Mouse (Mus musculus) kidney, embryonic 15.5 days (tissue): Measurements from ENCODE around the gene Rasal2. TPM values are rescaled to one million over a fixed set of nuclear protein-coding genes. Genes with fewer than 3 reads are reported as not detected.

ENCODE experiments used
- ATAC-seq: fragments of 200-750 bp; cut with Nextera tagmentation; replicated peaks from 2 replicates; pipeline ENCODE4 v1.8.0; 2017; ENCODE audit warnings: moderate TSS enrichment; ENCODE audit not compliant: low FRiP score
- H3K27ac ChIP-seq: fragments of 300-500 bp; sonication (generic); 2 replicates; pipeline ENCODE4 v1.5.1; 2015; ENCODE audit warnings: mild to moderate bottlenecking, inconsistent platforms
- H3K27me3 ChIP-seq: fragments of 300-500 bp; sonication (generic); 2 replicates; pipeline ENCODE4 v1.6.1; 2015; ENCODE audit warnings: inconsistent platforms
- H3K36me3 ChIP-seq: fragments of 300-500 bp; sonication (generic); 2 replicates; pipeline ENCODE4 v1.6.1; 2015; ENCODE audit warnings: inconsistent platforms
- H3K4me1 ChIP-seq: fragments of 300-500 bp; sonication (generic); 2 replicates; pipeline ENCODE4 v1.6.1; 2015; ENCODE audit warnings: inconsistent platforms
- H3K4me2 ChIP-seq: fragments of 300-500 bp; sonication (generic); 2 replicates; pipeline ENCODE4 v1.6.1; 2015; ENCODE audit warnings: moderate library complexity, mild to moderate bottlenecking, inconsistent platforms
- H3K4me3 ChIP-seq: fragments of 300-500 bp; sonication (generic); replicated peaks from 2 replicates; pipeline ENCODE4 v1.5.1; 2015; ENCODE audit warnings: mild to moderate bottlenecking, inconsistent platforms
- H3K9ac ChIP-seq: fragments of 300-500 bp; sonication (generic); 2 replicates; pipeline ENCODE4 v1.6.1; 2015; ENCODE audit warnings: mild to moderate bottlenecking, inconsistent platforms
- H3K9me3 ChIP-seq: fragments of 300-500 bp; sonication (generic); replicated peaks from 2 replicates; pipeline ENCODE4 v1.6.1; 2016; ENCODE audit warnings: inconsistent platforms
- WGBS: fragments of 180-500 bp; shearing (Covaris S2); methylation state at CpG from one replicate; pipeline ENCODE4 v1.1.7; 2015; ENCODE audit warnings: mixed read lengths; 5-methylcytosine and 5-hydroxymethylcytosine counted together
- polyA plus RNA-seq: library from polyadenylated mRNA; unstranded; fragments of >200 nt; fragmentation: Nextera tagmentation; extraction: Ambion mirVana; gene quantifications from 2 replicates; pipeline ENCODE4 v1.2.1, GENCODE M21; 2015

Gene Rasal2
- polyA plus RNA-seq, 1 experiment from 2014 or later, result 8.0 TPM

- Histone ChIP-seq H3K4me2 (no peak overlapping the region), H3K27me3 (no peaks in the 10 kb centered on the region), H3K36me3 (no peaks in the 10 kb centered on the region), H3K4me1 (no peaks in the 10 kb centered on the region), H3K9me3 (no peaks in the 10 kb centered on the region), H3K4me3 (no peak overlapping the region), H3K27ac (no peak overlapping the region), H3K9ac (no peak overlapping the region)
- WGBS, result 74% methylated on average over 1 of the region's 1 CpGs
- no peak for ATAC-seq
These were observed 262.3 kb downstream of the Rasal2 start for GRCm38 (mm10) chr1:157150107-157150506.

GRCm38 (mm10) chr1:157144621-157145020 is 267.8 kb downstream of the Rasal2 start:
- Histone ChIP-seq H3K4me3 (no peak overlapping the region), H3K27ac (no peak overlapping the region), H3K9me3 (no peaks in the 10 kb centered on the region), H3K9ac (no peak overlapping the region), H3K4me2 (no peak overlapping the region), H3K4me1 (peaks cover 8% of the 10 kb centered on the region; the same call in 1 of the 2 replicates), H3K27me3 (no peaks in the 10 kb centered on the region), H3K36me3 (peaks cover 3% of the 10 kb centered on the region; the same call in 1 of the 2 replicates)
- ATAC-seq, result no peak
- WGBS, result 91% methylated on average over 3 of the region's 3 CpGs

GRCm38 (mm10) chr1:157143326-157143932 is 269.0 kb downstream of the Rasal2 start:
- WGBS, result 13% methylated on average over 7 of the region's 7 CpGs
- H3K4me2 ChIP-seq, result no peak overlapping the region
- peak overlapping the region; percentile 66 for H3K27ac ChIP-seq
- peak; percentile 92 for ATAC-seq
- no peaks in the 10 kb centered on the region for H3K27me3 ChIP-seq
- no peaks in the 10 kb centered on the region for H3K9me3 ChIP-seq
- peaks cover 4% of the 10 kb centered on the region; the same call in 1 of the 2 replicates for H3K36me3 ChIP-seq
- H3K9ac ChIP-seq, result no peak overlapping the region
- no peak overlapping the region for H3K4me3 ChIP-seq
- peaks cover 8% of the 10 kb centered on the region; the same call in 1 of the 2 replicates for H3K4me1 ChIP-seq

- H3K36me3 ChIP-seq, result peaks cover 4% of the 10 kb centered on the region; the same call in 1 of the 2 replicates
- ATAC-seq, result no peak
- no peak overlapping the region for H3K27ac ChIP-seq
- no peaks in the 10 kb centered on the region for H3K27me3 ChIP-seq
- no peaks in the 10 kb centered on the region for H3K9me3 ChIP-seq
- WGBS, result 91% methylated on average over 3 of the region's 3 CpGs
- H3K4me1 ChIP-seq, result peaks cover 8% of the 10 kb centered on the region; the same call in 1 of the 2 replicates
- H3K4me2 ChIP-seq, result no peak overlapping the region
- H3K9ac ChIP-seq, result no peak overlapping the region
- H3K4me3 ChIP-seq, result no peak overlapping the region
These were observed 271.4 kb downstream of the Rasal2 start for GRCm38 (mm10) chr1:157141014-157141413.

DNA sequence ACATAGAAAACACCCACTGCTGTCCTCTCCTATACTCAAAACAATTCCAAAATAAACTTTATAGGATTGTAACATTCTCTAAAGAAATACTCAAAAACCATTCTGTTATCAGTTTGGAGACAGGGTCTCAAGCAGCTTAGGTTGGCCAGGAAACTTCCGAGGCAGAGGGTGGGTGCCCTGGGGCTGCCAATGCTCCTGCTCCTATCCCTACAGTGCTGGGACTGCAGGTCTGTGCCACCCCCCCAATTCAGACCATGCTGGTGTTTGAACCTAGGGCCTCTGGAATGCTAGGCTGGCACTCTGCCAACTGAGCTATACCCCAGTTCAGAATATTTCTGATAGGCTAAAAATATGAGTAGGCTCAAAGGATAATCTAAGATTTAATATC is 274.5 kb downstream of the Rasal2 start:
- H3K9ac ChIP-seq, result no peak overlapping the region
- no peak for ATAC-seq
- no peaks in the 10 kb centered on the region for H3K27me3 ChIP-seq
- H3K9me3 ChIP-seq, result no peaks in the 10 kb centered on the region
- peaks cover 4% of the 10 kb centered on the region; the same call in 1 of the 2 replicates for H3K36me3 ChIP-seq
- 79% methylated on average over 1 of the region's 1 CpGs for whole genome bisulfite sequencing
- H3K4me1 ChIP-seq, result no peaks in the 10 kb centered on the region
- no peak overlapping the region for H3K4me3 ChIP-seq
- H3K4me2 ChIP-seq, result no peak overlapping the region
- H3K27ac ChIP-seq, result no peak overlapping the region

DNA sequence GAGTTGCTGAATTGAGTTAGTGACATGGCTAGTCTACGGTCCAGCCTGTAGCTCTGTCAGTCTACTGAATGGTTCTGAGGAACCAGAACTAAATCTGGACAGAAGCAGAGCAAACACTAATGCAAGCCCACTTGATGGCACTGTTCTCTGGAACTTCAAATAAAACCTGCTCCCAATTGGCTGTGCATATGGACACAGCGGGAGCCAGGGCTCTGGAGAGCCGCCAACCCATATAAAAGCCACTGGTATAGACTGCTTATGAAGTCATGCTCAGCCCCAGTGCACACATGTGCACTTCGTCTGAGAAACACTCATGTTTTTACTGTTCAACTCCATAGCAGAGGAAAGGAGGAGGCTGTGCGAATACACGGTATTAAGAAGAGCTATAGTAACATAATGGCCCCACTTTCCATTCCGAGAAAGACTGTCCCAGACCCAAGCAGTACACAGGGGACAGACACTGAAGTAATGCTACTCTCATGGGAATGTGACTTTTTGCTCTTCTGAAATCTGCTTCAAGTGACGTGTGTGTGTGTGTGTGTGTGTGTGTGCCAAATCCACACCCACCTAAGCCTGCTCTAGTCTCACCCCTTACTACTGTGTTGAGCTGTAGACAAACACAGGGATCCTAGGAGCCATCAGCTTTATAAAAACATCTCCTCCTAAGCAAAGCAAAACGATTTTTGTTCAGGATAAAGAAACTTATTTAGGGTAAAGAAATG is 275.1 kb downstream of the Rasal2 start:
- 77% methylated on average over 9 of the region's 9 CpGs for WGBS
- H3K9me3 ChIP-seq, result no peaks in the 10 kb centered on the region
- H3K27ac ChIP-seq, result no peak overlapping the region
- no peaks in the 10 kb centered on the region for H3K4me1 ChIP-seq
- no peak overlapping the region for H3K4me2 ChIP-seq
- no peaks in the 10 kb centered on the region for H3K27me3 ChIP-seq
- H3K4me3 ChIP-seq, result no peak overlapping the region
- H3K36me3 ChIP-seq, result peaks cover 4% of the 10 kb centered on the region; the same call in 1 of the 2 replicates
- H3K9ac ChIP-seq, result no peak overlapping the region
- peak; percentile 66; the same call in 1 of the 2 replicates for ATAC-seq

DNA sequence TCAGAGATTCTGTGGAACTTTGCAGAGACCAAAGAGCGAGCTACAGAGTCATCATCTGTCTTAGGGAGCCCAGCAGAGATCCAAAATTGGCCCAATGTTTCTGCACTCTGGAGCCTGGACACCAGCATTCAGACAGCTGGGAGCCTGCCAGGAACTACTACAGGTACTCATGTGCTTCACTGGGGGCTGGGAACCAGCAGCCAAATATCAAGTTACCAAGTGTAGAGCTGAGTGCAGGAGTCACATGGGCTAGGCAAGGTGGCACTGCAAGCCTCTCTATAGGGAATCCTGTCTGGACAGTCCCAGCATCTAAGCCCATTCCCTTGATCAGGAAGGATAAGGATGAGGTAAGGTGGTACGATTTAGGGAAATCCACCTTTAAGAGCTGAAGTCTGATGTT is 284.2 kb downstream of the Rasal2 start:
- Histone ChIP-seq H3K27ac (no peak overlapping the region), H3K4me2 (no peak overlapping the region), H3K9me3 (no peaks in the 10 kb centered on the region), H3K4me3 (no peak overlapping the region), H3K27me3 (no peaks in the 10 kb centered on the region), H3K4me1 (no peaks in the 10 kb centered on the region), H3K36me3 (no peaks in the 10 kb centered on the region), H3K9ac (no peak overlapping the region)
- WGBS, result 87% methylated on average over 2 of the region's 2 CpGs
- no peak for ATAC-seq

GRCm38 (mm10) chr1:157123836-157124235 is 288.6 kb downstream of the Rasal2 start:
- Histone ChIP-seq H3K27ac (no peak overlapping the region), H3K4me1 (no peaks in the 10 kb centered on the region), H3K4me3 (no peak overlapping the region), H3K27me3 (no peaks in the 10 kb centered on the region), H3K4me2 (no peak overlapping the region), H3K9ac (no peak overlapping the region), H3K36me3 (no peaks in the 10 kb centered on the region), H3K9me3 (no peaks in the 10 kb centered on the region)
- ATAC-seq, result no peak
- 61% methylated on average over 3 of the region's 3 CpGs for WGBS

GRCm38 (mm10) chr1:157119168-157119567 is 293.2 kb downstream of the Rasal2 start:
- Histone ChIP-seq H3K9me3 (no peaks in the 10 kb centered on the region), H3K36me3 (no peaks in the 10 kb centered on the region), H3K27me3 (no peaks in the 10 kb centered on the region), H3K9ac (no peak overlapping the region), H3K27ac (no peak overlapping the region), H3K4me3 (no peak overlapping the region), H3K4me2 (no peak overlapping the region), H3K4me1 (no peaks in the 10 kb centered on the region)
- ATAC-seq, result no peak
- WGBS, result 76% methylated on average over 6 of the region's 6 CpGs

- WGBS, result 85% methylated on average over 3 of the region's 3 CpGs
- H3K27ac ChIP-seq, result no peak overlapping the region
- no peak for ATAC-seq
- H3K4me3 ChIP-seq, result no peak overlapping the region
- no peaks in the 10 kb centered on the region for H3K4me1 ChIP-seq
- H3K9me3 ChIP-seq, result no peaks in the 10 kb centered on the region
- H3K36me3 ChIP-seq, result no peaks in the 10 kb centered on the region
- no peaks in the 10 kb centered on the region for H3K27me3 ChIP-seq
- H3K4me2 ChIP-seq, result no peak overlapping the region
- no peak overlapping the region for H3K9ac ChIP-seq
These were observed 295.0 kb downstream of the Rasal2 start for GRCm38 (mm10) chr1:157117440-157117839.

GRCm38 (mm10) chr1:157114492-157114891 is 297.9 kb downstream of the Rasal2 start:
- WGBS, result 80% methylated on average over 2 of the region's 2 CpGs

GRCm38 (mm10) chr1:157110287-157110835 is 302.0 kb downstream of the Rasal2 start:
- Histone ChIP-seq H3K4me1 (peaks cover 4% of the 10 kb centered on the region; the same call in 1 of the 2 replicates), H3K9ac (no peak overlapping the region), H3K27ac (no peak overlapping the region), H3K36me3 (no peaks in the 10 kb centered on the region), H3K4me2 (no peak overlapping the region), H3K9me3 (no peaks in the 10 kb centered on the region), H3K27me3 (no peaks in the 10 kb centered on the region), H3K4me3 (no peak overlapping the region)
- 48% methylated on average over 6 of the region's 6 CpGs for WGBS
- no peak for ATAC-seq

More at GRCm38 (mm10) chr1:157114492-157114891, 297.9 kb downstream of the Rasal2 start:
- Histone ChIP-seq H3K4me3 (no peak overlapping the region), H3K27me3 (no peaks in the 10 kb centered on the region), H3K9me3 (no peaks in the 10 kb centered on the region), H3K9ac (no peak overlapping the region), H3K36me3 (no peaks in the 10 kb centered on the region), H3K27ac (no peak overlapping the region), H3K4me2 (no peak overlapping the region), H3K4me1 (peaks cover 4% of the 10 kb centered on the region; the same call in 1 of the 2 replicates)
- ATAC-seq, result no peak
